ENCODE assay signal across 9 mouse cellular contexts in the genomic region with DNA sequence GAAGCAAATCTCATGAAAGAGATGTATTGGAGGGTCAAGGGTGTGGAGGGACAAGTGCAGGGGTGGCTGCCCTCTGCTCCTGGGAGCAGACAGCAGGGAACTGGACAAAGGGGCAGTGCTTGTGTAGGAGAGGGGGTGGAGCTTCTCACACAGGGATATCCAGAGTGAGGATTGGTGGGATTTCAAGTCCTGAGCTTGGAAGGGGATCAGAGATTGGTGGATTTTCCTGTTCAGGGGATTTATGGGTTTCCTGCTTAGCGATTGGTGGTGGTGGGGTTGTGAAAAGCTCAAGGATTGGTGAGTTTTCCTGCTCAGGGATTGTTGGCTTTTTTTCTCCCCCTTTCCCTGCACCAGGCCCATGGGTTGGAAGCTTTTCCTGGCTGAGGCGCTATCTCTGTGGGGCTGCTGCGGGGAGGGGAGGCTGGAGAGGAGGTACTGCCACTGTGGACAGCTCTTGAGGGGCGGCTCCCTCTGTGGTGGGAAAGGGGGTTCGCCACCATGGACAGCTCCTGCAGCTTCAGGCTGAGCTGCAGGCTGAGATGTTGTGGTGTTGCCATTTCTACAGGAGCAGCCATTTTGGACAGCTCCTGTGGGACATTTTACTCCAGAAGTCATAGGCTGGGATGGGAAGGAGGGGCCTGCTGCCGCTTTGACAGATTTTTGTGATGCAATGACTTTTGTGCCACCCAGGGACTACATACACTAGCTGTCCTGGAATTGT. TPM values are rescaled to one million over a fixed set of nuclear protein-coding genes. Genes with fewer than 3 reads are reported as not detected.
DNase-seq lines count a peak whose midpoint lies in the region; ATAC-seq and TF ChIP-seq lines count a peak whose summit lies in the region.
"Had no signal": no experiment of that assay in that cellular context is flagged by ENCODE, and none has a peak within 500 bp of the region (broad histone marks: within the 10 kb centered on the region; RNA-seq: fewer than 3 reads in every experiment).

No protein-coding gene starts in this region.

- no peak for TF ChIP-seq CTCF in kidney, adult 2 months (conservative IDR thresholded peaks at IDR 0.05; ENCODE audit: insufficient read depth, insufficient read length, low read depth, low read length)
- TF ChIP-seq CTCF in G1E (IDR thresholded peaks at IDR 0.05; ENCODE audit: low read depth, low read length) = no peak
- no peak for TF ChIP-seq CTCF in brain, embryonic 14.5 days (IDR thresholded peaks at IDR 0.05; ENCODE audit: borderline replicate concordance, extremely low read depth, insufficient read depth, insufficient read length)
- no peak for TF ChIP-seq CTCF in left cerebral cortex, adult 2 months (IDR thresholded peaks at IDR 0.05)

- no peak overlapping the region for H3K27ac ChIP-seq in kidney, adult 2 months (ENCODE audit: insufficient read depth, low read depth, low read length)
- H3K27ac ChIP-seq in left cerebral cortex, adult 2 months = no peak overlapping the region

- ATAC-seq in G1E (ENCODE audit: extremely low read depth, insufficient number of reproducible peaks, low FRiP score, poor library complexity, severe bottlenecking) = peak; percentile 67

- peak; percentile 3 for DNase-seq in kidney, adult 9 months
- no peak for DNase-seq in kidney, adult 2 months
- peak; percentile 52 for DNase-seq in G1E (ENCODE audit: low spot score)
- DNase-seq in brain, embryonic 14.5 days (ENCODE audit: low read depth) = peak; percentile 47
- DNase-seq in hindlimb bud, embryonic 11.5 days (ENCODE audit: extremely low spot score, low read depth, low spot score) = peak; percentile 35
- DNase-seq in lung, postnatal 4 days = peak; percentile 71 to 72
- no peak for DNase-seq in left cerebral cortex, adult 2 months (ENCODE audit: extremely low spot score in 1 of 2, low spot score in 2 of 2)
- no peak for DNase-seq in layer of hippocampus, postnatal 25 days (ENCODE audit: extremely low spot score in 1 of 2, low spot score in 1 of 2)

- H3K36me3 ChIP-seq in kidney, adult 2 months (ENCODE audit: control insufficient read depth, insufficient read depth, low read length) = no peaks in the 10 kb centered on the region
- H3K36me3 ChIP-seq in G1E (replicated peaks) = no peaks in the 10 kb centered on the region

- WGBS in kidney, adult 2 months = 12% methylated on average over 6 of the region's 6 CpGs

- no peak for TF ChIP-seq POLR2A in kidney, adult 2 months (IDR thresholded peaks at IDR 0.05; ENCODE audit: low read depth, low read length)
- no peak for TF ChIP-seq POLR2A in brain, embryonic 14.5 days (IDR thresholded peaks at IDR 0.05; ENCODE audit: borderline replicate concordance, extremely low read depth, insufficient read depth, insufficient read length, poor library complexity, severe bottlenecking)

- no peaks in the 10 kb centered on the region for H3K4me1 ChIP-seq in kidney, adult 2 months (ENCODE audit: control insufficient read depth, insufficient read depth, low read length)
- peaks cover 37% of the 10 kb centered on the region for H3K4me1 ChIP-seq in G1E (ENCODE audit: insufficient read depth, low read depth, low read length)

- no peaks in the 10 kb centered on the region for H3K27me3 ChIP-seq in kidney, adult 2 months (replicated peaks; ENCODE audit: control insufficient read depth, insufficient read depth, low read length)
- no peaks in the 10 kb centered on the region for H3K27me3 ChIP-seq in G1E (ENCODE audit: insufficient read depth, low read length)

- no peaks in the 10 kb centered on the region for H3K9me3 ChIP-seq in G1E (replicated peaks)

- intact Hi-C loops in left cerebral cortex, adult 2 months (cut with DNase I) = no loop called here

- no peak overlapping the region for H3K4me3 ChIP-seq in kidney, adult 2 months (ENCODE audit: insufficient read depth, low read depth, low read length)
- H3K4me3 ChIP-seq in G1E (ENCODE audit: low read depth, low read length) = no peak overlapping the region
- H3K4me3 ChIP-seq in left cerebral cortex, adult 2 months = no peak overlapping the region

RNA-seq across cellular contexts. Expression of a gene that starts 18.9 kb away (rescaled TPM):
- polyA plus RNA-seq in kidney, adult 2 months (2012; rRNA removed) = not detected in 2 replicates
- total RNA-seq in G1E (2014; fragmentation: Nextera tagmentation) = not detected in 2 replicates
- total RNA-seq in G1E (2017) = 0.35 TPM in 1 of 2 replicates, not detected in the other
- not detected in 2 replicates for polyA plus RNA-seq in G1E (2012)
- polyA plus RNA-seq in brain, embryonic 14.5 days (2012; rRNA removed) = not detected in 2 replicates
- not detected for total RNA-seq in left cerebral cortex, adult 2 months (2021)
- total RNA-seq in layer of hippocampus, postnatal 25 days (2021) = not detected
- polyA plus RNA-seq: neural tube, embryonic 14.5 days had no signal

RNA-seq across cellular contexts. Expression of a gene that starts 25.0 kb away (rescaled TPM):
- 1.4 and 2.2 TPM in 2 replicates for polyA plus RNA-seq in kidney, adult 2 months (2012; rRNA removed)
- 126 and 147 TPM in 2 replicates for total RNA-seq in G1E (2014; fragmentation: Nextera tagmentation)
- 36.4 and 45.5 TPM in 2 replicates for total RNA-seq in G1E (2017)
- 2.3 and 4.2 TPM in 2 replicates for polyA plus RNA-seq in G1E (2012)
- 32.7 and 34.0 TPM in 2 replicates for polyA plus RNA-seq in brain, embryonic 14.5 days (2012; rRNA removed)
- 10 to 100 TPM; 21.2 to 30.6 TPM for total RNA-seq in left cerebral cortex, adult 2 months (2021)
- 10 to 100 TPM; 15.8 to 29.3 TPM for total RNA-seq in layer of hippocampus, postnatal 25 days (2021)

Comparison
In these comparisons a context has a peak if more than half of its experiments do, and no peak if none do; other contexts are left out.
1. DNase-seq: peak in kidney, adult 9 months (single experiment), G1E (single experiment), brain, embryonic 14.5 days (single experiment), hindlimb bud, embryonic 11.5 days (single experiment) and lung, postnatal 4 days (2 of 2); none in kidney, adult 2 months (single experiment), left cerebral cortex, adult 2 months (0 of 2) and layer of hippocampus, postnatal 25 days (0 of 2).